Mouse (Mus musculus) limb, embryonic 14.5 days (tissue): ENCODE data around the gene Tepp. TPM values are rescaled to one million over a fixed set of nuclear protein-coding genes. Genes with fewer than 3 reads are reported as not detected.

ENCODE experiments used
- ATAC-seq: fragments of 200-750 bp; cut with Nextera tagmentation; 2 replicates; pipeline ENCODE4 v1.8.0; 2017; ENCODE audit warnings: low read depth, moderate number of reproducible peaks, moderate TSS enrichment; ENCODE audit not compliant: low FRiP score
- DNase-seq: peaks from one replicate; pipeline ENCODE4 v3.0.0-alpha.2; 2015; ENCODE audit warnings: low spot score
- H3K27ac ChIP-seq: fragments of 300-500 bp; sonication (generic); replicated peaks from 2 replicates; pipeline ENCODE4 v1.5.1; 2014; ENCODE audit warnings: low read depth, mild to moderate bottlenecking, low read length, moderate library complexity, mixed read lengths
- H3K27me3 ChIP-seq: fragments of 300-500 bp; sonication (generic); 2 replicates; pipeline ENCODE4 v1.6.1; 2014; ENCODE audit warnings: low read length, mixed read lengths; ENCODE audit not compliant: control insufficient read depth, insufficient read depth
- H3K36me3 ChIP-seq: fragments of 300-500 bp; sonication (generic); 2 replicates; pipeline ENCODE4 v1.6.1; 2014; ENCODE audit warnings: mild to moderate bottlenecking, low read length, moderate library complexity, mixed read lengths; ENCODE audit not compliant: control insufficient read depth, insufficient read depth
- H3K4me1 ChIP-seq: fragments of 300-500 bp; sonication (generic); 2 replicates; pipeline ENCODE4 v1.6.1; 2014; ENCODE audit warnings: antibody characterized with exemption, low read length, mixed read lengths; ENCODE audit not compliant: control insufficient read depth, insufficient read depth
- H3K4me2 ChIP-seq: fragments of 300-500 bp; sonication (generic); replicated peaks from 2 replicates; pipeline ENCODE4 v1.6.1; 2014; ENCODE audit warnings: low read depth, mild to moderate bottlenecking, low read length, moderate library complexity; ENCODE audit not compliant: severe bottlenecking
- H3K4me3 ChIP-seq: fragments of 300-500 bp; sonication (generic); replicated peaks from 2 replicates; pipeline ENCODE4 v1.5.1; 2014; ENCODE audit warnings: low read length
- H3K9ac ChIP-seq: fragments of 300-500 bp; sonication (generic); 2 replicates; pipeline ENCODE4 v1.6.1; 2014; ENCODE audit warnings: mild to moderate bottlenecking, low read depth, low read length, moderate library complexity; ENCODE audit not compliant: severe bottlenecking
- H3K9me3 ChIP-seq: fragments of 300-500 bp; sonication (generic); 2 replicates; pipeline ENCODE4 v1.6.1; 2016; ENCODE audit warnings: low read length; ENCODE audit not compliant: control insufficient read depth
- POLR2A ChIP-seq: fragments of 200-500 bp; IDR thresholded peaks from 2 replicates; pipeline ENCODE4 v1.8.0; 2012; ENCODE audit warnings: inconsistent platforms, mild to moderate bottlenecking, moderate library complexity, borderline replicate concordance; ENCODE audit not compliant: insufficient read depth, insufficient read length; ENCODE audit errors: extremely low read depth
- WGBS: fragments of 180-500 bp; shearing (Covaris S2); extraction: QIAGEN DNeasy Blood & Tissue Kit; methylation state at CpG from one replicate; pipeline ENCODE4 v1.1.7; 2014; 5-methylcytosine and 5-hydroxymethylcytosine counted together
- polyA plus RNA-seq, 2 experiments: library from polyadenylated mRNA; depleted of rRNA in 1 of 2; stranded (reverse) in 1 of 2; unstranded in 1 of 2; fragments of >200 nt; fragmentation: Nextera tagmentation in 1 of 2; extraction: Ambion mirVana in 1 of 2; gene quantifications; 2 replicates each; pipeline versions ENCODE4 v1.2.1 to v1.2.3; 2012 to 2014

Tepp gene
- polyA plus RNA-seq, 2 experiments = 1.3 TPM; not detected in 1

DNA sequence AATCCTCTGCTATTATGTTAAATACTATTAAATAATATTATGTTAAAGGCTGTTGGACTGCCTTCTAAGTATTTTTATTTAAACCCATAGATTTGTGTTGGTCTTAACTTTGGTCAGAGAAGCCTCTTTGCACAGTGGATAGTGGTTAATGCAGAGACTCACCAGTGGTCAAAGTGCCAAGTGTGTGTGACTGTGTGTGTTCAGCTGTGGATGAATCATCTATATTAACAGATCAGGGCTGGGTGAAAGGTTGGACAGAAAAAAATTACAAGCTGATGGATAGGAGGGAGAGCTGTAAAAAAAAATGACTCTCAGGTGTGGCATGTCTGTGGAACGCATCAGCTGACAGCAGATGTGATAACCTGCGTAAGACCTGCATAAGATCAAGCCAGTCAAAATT, 53.5 kb downstream of the Tepp start:
- no peaks in the 10 kb centered on the region for H3K36me3 ChIP-seq
- DNase-seq (no peak), ATAC-seq (no peak)
- no peaks in the 10 kb centered on the region; the same call in 1 of the 2 replicates for H3K4me1 ChIP-seq
- H3K27ac ChIP-seq = no peak overlapping the region
- no peak overlapping the region for H3K4me2 ChIP-seq
- WGBS = 94% methylated on average over 2 of the region's 2 CpGs
- no peaks in the 10 kb centered on the region for H3K27me3 ChIP-seq
- no peaks in the 10 kb centered on the region for H3K9me3 ChIP-seq
- no peak overlapping the region for H3K9ac ChIP-seq
- TF ChIP-seq POLR2A = no peak
- no peak overlapping the region for H3K4me3 ChIP-seq

DNA sequence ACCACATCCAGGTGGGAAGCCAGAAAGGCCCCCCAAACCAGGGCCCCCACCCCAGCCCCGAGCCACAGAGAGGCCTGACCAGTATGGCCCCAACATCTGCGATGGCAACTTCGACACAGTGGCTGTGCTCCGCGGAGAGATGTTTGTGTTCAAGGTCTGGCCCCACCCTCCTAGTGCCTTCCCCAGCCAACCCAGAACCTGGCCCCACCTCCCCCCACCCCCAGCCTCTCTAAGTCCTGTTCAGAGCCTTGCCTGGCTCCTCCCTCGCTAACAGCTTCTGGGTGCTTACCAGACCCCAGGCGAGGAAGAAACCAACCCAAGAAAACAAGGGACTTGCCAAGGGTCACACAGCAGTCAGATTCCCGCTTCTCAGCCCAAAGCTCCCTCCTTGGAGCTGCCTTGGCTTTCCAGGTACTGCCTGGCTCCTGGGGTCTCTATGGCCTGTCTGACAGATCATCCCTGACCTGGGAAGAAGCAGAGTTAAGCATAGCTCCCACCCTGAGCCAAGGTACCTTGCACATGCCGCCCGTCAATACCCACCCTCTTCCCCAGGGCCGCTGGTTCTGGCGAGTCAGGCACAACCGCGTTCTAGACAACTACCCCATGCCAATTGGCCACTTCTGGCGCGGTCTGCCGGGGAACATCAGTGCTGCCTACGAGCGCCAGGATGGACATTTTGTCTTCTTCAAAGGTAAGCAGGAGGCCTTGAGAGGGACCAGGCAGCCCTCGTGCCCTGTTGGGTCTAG, 59.4 kb downstream of the Tepp start:
- H3K36me3 ChIP-seq = peaks cover 14% of the 10 kb centered on the region; the same call in 1 of the 2 replicates
- peak overlapping the region; percentile 34 for H3K4me3 ChIP-seq
- H3K4me1 ChIP-seq = peaks cover 7% of the 10 kb centered on the region
- DNase-seq (peak; percentile 73), ATAC-seq (peak; percentile 86)
- no peak for TF ChIP-seq POLR2A
- peak overlapping the region; percentile 55 for H3K9ac ChIP-seq
- 36% methylated on average over 18 of the region's 20 CpGs for WGBS
- no peaks in the 10 kb centered on the region for H3K9me3 ChIP-seq
- H3K4me2 ChIP-seq = peak overlapping the region; percentile 54
- no peak overlapping the region; the same call in 1 of the 2 replicates for H3K27ac ChIP-seq
- H3K27me3 ChIP-seq = no peaks in the 10 kb centered on the region

DNA sequence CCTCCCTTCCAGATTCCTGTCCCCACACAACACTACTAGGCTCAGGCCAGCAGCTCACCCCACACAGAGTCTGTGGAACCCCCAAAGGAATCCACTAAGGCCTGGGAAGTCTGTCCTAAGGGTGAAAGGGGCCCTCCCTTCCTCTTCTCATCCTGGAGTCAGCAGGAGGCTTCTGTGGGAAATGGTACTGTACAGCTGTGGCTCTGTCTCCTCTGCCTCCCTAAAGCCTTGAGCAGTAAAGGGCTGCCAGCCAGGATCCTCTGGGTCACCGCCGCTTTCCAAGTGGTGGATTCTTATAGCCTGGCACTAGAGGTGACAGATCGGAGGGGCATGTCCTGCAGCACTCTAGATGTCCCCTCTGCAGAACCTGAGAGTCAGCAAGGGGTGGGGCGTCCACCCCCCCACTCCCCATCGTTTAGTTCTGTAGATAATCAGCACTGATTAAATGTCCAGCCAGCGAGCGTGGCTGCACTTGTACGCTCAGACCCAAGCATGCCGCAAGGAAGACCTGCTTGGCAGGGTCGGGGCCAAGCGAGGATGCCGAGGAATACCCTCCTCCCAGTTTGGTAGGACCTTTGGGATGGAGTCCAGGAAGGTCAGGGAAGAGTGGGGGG, 63.1 kb downstream of the Tepp start:
- H3K27me3 ChIP-seq = no peaks in the 10 kb centered on the region
- DNase-seq = no peak
- peaks cover 15% of the 10 kb centered on the region for H3K4me1 ChIP-seq
- WGBS = 75% methylated on average over 12 of the region's 12 CpGs
- no peak overlapping the region for H3K9ac ChIP-seq
- no peak for TF ChIP-seq POLR2A
- H3K9me3 ChIP-seq = no peaks in the 10 kb centered on the region
- no peak overlapping the region for H3K4me3 ChIP-seq
- no peak overlapping the region for H3K4me2 ChIP-seq
- H3K27ac ChIP-seq = no peak overlapping the region
- H3K36me3 ChIP-seq = peaks cover 14% of the 10 kb centered on the region; the same call in 1 of the 2 replicates
- ATAC-seq = no peak

DNA sequence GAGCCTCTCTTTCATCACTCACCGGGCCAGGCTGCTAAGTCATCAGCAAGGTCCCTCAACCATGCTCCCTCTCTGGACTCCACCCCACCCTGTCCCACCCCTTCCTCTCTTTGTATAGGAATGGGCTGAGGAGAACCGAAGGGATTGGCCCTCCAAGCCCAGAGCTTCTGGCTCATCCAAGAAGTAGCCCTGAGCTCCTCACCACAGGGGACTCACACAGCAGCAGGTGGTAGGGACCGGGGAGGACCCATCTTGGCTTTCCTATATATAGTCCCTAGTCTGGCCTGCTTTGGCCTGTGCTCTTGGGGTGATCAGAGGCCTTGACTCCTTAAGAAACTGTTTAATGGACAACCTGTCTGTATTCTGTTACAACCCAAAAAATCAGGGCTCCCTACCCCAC, 64.1 kb downstream of the Tepp start:
- no peak overlapping the region for H3K27ac ChIP-seq

DNA sequence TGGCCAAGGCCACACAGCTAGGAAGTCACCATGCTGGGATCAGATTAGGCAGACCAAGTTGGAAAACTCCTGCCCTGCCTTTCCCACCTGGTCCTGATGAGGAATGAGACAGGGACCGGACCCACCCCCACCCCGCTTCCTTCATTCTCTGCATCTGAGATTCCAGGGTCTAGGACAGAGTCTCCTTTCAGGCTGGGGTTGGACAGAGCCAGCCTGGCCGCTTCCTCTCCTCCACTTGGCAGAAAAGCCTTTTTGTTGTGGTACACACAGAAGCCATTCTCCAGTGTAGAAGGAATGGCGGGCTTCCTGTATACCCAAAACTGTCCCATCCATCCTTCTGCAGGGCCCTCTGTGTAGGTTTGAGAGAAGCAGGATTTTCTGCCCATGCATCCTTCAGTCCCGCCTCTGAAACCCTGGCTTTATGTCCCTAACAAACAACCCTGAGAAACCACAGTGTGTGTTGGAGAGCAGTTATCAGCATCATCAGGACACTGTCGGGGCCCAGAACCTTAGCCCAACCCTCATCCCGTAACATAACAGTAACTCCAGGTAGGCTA, 65.1 kb downstream of the Tepp start:
- Histone ChIP-seq H3K4me2 (no peak overlapping the region), H3K9me3 (no peaks in the 10 kb centered on the region), H3K36me3 (peaks cover 14% of the 10 kb centered on the region; the same call in 1 of the 2 replicates), H3K9ac (no peak overlapping the region), H3K27ac (no peak overlapping the region), H3K4me1 (peaks cover 8% of the 10 kb centered on the region; the same call in 1 of the 2 replicates), H3K4me3 (no peak overlapping the region), H3K27me3 (no peaks in the 10 kb centered on the region)
- TF ChIP-seq POLR2A = no peak
- ATAC-seq = no peak
- no peak for DNase-seq
- 84% methylated on average over 7 of the region's 7 CpGs for WGBS

More for the DNA sequence above, 64.1 kb downstream of the Tepp start:
- 81% methylated on average over 3 of the region's 3 CpGs for WGBS
- ATAC-seq = no peak
- Histone ChIP-seq H3K27me3 (no peaks in the 10 kb centered on the region), H3K4me3 (no peak overlapping the region), H3K9ac (no peak overlapping the region), H3K4me1 (peaks cover 15% of the 10 kb centered on the region), H3K4me2 (no peak overlapping the region), H3K36me3 (peaks cover 14% of the 10 kb centered on the region; the same call in 1 of the 2 replicates), H3K9me3 (no peaks in the 10 kb centered on the region)
- no peak for DNase-seq
- TF ChIP-seq POLR2A = no peak

Other genes starting within 250 kb of the Tepp start
- gene Katnb1, start 229.4 kb upstream of the Tepp start, polyA plus RNA-seq (2012; rRNA removed) = 31.6 and 39.4 TPM in 2 replicates
- gene Katnb1, start 229.4 kb upstream of the Tepp start, polyA plus RNA-seq (2014; fragmentation: Nextera tagmentation; extraction: Ambion mirVana) = 21.4 and 21.6 TPM in 2 replicates
- gene Kifc3, start 107.8 kb upstream of the Tepp start, polyA plus RNA-seq (2012; rRNA removed) = 25.9 and 30.3 TPM in 2 replicates
- 12.7 and 20.3 TPM in 2 replicates for gene Kifc3, start 107.8 kb upstream of the Tepp start, polyA plus RNA-seq (2014; fragmentation: Nextera tagmentation; extraction: Ambion mirVana)
- 0.24 and 0.67 TPM in 2 replicates for gene Cngb1, start 4.0 kb upstream of the Tepp start, polyA plus RNA-seq (2012; rRNA removed)
- gene Cngb1, start 4.0 kb upstream of the Tepp start, polyA plus RNA-seq (2014; fragmentation: Nextera tagmentation; extraction: Ambion mirVana) = 0.52 and 0.55 TPM in 2 replicates
- gene Zfp319, start 21.4 kb downstream of the Tepp start, polyA plus RNA-seq (2012; rRNA removed) = 13.8 and 17.4 TPM in 2 replicates
- gene Zfp319, start 21.4 kb downstream of the Tepp start, polyA plus RNA-seq (2014; fragmentation: Nextera tagmentation; extraction: Ambion mirVana) = 8.4 and 9.2 TPM in 2 replicates
- 46.6 and 61.0 TPM in 2 replicates for gene Usb1, start 21.7 kb downstream of the Tepp start, polyA plus RNA-seq (2012; rRNA removed)
- gene Usb1, start 21.7 kb downstream of the Tepp start, polyA plus RNA-seq (2014; fragmentation: Nextera tagmentation; extraction: Ambion mirVana) = 34.7 and 38.0 TPM in 2 replicates
- gene Mmp15, start 41.7 kb downstream of the Tepp start, polyA plus RNA-seq (2012; rRNA removed) = 12.6 and 16.9 TPM in 2 replicates
- 10.5 and 11.8 TPM in 2 replicates for gene Mmp15, start 41.7 kb downstream of the Tepp start, polyA plus RNA-seq (2014; fragmentation: Nextera tagmentation; extraction: Ambion mirVana)
- gene Cfap20, start 124.3 kb downstream of the Tepp start, polyA plus RNA-seq (2012; rRNA removed) = 154 and 161 TPM in 2 replicates
- gene Cfap20, start 124.3 kb downstream of the Tepp start, polyA plus RNA-seq (2014; fragmentation: Nextera tagmentation; extraction: Ambion mirVana) = 158 and 168 TPM in 2 replicates
- 53.6 and 57.4 TPM in 2 replicates for gene Csnk2a2, start 179.5 kb downstream of the Tepp start, polyA plus RNA-seq (2012; rRNA removed)
- 22.5 and 22.6 TPM in 2 replicates for gene Csnk2a2, start 179.5 kb downstream of the Tepp start, polyA plus RNA-seq (2014; fragmentation: Nextera tagmentation; extraction: Ambion mirVana)
- 0.12 and 0.24 TPM in 2 replicates for gene Ccdc113, start 223.5 kb downstream of the Tepp start, polyA plus RNA-seq (2012; rRNA removed)
- 0.25 and 0.48 TPM in 2 replicates for gene Ccdc113, start 223.5 kb downstream of the Tepp start, polyA plus RNA-seq (2014; fragmentation: Nextera tagmentation; extraction: Ambion mirVana)